Mouse (Mus musculus): ENCODE results near the gene Dlgap4.

The Dlgap4 gene

DNA sequence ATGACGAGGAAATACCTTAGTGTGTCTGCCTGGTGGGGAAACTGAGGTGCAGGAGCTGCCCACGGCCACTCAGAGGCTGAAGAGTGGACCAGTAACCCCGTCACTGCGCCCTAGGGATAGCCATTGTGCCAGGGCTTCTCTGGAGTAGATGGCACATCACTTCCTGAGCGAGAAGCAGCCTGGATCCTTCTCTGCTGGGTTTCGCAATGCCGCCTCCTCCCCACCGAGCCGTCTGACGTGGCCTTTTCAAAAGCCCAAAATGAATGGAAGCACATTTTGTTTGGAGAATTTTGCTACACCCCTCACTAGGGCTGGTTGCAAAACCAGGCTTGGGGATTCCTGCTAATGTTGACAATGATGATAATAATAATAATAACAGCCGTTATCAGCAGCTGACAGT lies 4.0 kb downstream of the Dlgap4 start:
- DNase-seq (ENCODE audit: low spot score in 2 of 2): no peak

DNA sequence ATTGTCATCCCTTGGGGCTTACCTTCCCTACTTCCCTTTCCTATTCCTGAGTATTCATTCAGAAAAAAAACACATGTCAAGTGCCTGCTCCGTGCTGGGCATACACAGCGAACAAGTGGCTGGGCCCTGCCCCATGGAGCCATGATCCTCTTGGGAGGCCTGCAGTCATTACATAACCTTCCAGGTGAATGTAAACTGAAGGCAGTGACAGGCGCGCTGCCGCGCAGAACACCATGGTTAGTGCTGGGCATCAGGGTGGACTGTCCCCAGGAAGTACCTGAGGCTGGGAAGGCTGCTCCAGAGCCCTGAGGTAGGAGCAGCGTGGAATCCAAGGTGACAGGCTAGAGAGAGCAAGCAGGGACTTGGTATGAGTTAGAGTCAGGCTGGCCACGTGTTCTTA lies 7.4 kb downstream of the Dlgap4 start:
- DNase-seq (ENCODE audit: low spot score in 2 of 2): no peak

DNA sequence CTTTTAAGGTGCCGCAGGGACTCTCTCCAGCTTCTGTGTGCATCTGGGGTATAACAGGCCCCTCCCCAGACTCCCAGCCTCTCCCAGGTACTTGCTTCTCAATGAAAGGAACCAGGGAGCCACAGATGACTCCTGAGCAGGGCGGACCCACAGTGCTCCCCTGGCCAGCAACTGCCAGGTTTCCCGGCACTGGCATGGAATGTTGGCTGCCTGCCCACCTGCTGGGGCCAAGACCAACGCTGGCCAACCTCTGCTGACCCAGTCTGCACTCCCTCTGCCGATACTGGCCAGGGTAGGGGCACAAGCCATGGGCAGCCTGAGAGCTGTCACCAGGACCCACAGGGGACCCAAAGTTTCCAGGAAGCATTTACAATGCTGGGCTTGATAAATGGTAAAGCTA lies 7.9 kb downstream of the Dlgap4 start:
- DNase-seq (ENCODE audit: low spot score in 2 of 2): peak in 1 of 2 experiments; percentile 46

DNA sequence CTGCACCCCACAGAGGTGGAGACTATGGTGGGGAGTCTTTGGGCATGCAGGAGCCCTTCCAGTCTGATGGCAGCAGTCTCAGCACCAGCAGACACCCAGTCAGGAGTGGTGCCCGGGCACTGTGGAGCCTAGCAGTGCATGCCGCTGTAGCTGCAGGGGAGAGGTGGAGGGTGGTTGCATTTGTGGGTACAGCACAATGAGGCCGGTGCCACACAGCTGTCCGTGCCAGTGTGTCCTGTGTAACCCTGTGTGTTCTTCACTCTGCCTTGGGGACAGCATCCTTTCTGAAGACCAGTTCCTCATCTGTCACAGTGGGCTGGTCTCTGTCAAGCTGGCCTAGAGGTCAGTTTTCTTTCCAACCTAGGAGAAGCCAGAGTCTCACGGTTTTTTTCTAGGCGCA lies 8.7 kb downstream of the Dlgap4 start:
- DNase-seq (ENCODE audit: low spot score in 2 of 2): no peak

DNA sequence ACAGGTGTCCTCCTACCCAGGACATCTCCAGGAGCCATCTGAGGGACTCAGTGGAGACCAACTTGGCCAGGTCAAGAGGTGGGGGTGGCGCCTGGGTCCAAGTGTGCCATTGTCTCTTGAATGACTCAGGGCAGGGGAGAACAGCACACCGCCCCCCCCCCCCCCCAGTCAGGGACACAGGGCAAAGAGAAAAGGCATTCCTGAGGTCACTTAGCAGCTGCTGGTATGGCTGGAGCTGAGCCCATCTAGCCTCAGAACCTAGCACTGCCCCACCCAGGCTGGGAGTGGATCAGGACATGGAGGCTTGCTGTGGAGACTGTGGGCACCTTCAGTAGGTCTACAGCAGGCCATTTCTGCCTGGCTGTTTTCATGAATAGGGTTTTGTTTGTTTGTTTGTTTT lies 9.7 kb downstream of the Dlgap4 start:
- no peak for DNase-seq (ENCODE audit: low spot score in 2 of 2)

DNA sequence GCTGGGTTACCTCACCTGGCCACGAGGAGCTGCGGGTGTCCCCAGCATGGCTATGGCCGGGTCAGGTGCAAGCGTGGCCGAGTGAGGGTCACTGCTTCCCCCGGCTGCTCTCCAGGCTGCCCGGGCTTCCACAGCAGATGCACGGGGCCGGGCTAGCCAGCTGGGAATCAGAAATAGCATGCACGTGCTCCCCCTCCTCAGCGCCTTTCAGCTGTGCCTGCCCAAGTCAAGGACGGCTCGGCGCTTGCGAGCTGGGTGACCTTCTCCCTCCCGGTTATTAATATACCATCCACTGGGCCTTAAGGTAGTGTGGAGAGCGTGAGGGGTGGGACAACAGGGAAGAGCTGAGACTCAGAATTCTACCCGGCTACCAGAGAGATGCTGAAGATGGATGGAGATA lies 11.8 kb downstream of the Dlgap4 start:
- DNase-seq (ENCODE audit: low spot score in 2 of 2): no peak

DNA sequence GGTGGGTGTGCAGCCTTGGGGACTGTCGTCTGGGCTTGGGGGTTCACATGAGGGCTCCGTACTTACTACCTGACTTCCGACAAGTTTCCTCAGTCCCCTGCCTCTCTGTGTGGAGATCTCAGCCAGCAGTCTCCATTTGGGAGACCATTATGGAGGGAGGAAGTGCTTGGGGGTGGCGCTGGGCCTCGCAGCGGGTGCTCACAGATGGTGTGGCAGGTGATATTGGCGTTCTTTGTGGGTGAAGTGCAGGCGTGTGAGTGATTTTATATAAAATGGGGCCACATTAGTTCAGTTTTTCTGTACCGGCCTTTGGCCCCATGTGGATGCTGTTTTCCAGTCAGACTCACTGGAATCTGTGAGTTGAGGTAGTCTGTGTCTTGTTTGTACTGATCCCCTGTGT lies 12.6 kb downstream of the Dlgap4 start:
- no peak for DNase-seq (ENCODE audit: low spot score in 2 of 2)

DNA sequence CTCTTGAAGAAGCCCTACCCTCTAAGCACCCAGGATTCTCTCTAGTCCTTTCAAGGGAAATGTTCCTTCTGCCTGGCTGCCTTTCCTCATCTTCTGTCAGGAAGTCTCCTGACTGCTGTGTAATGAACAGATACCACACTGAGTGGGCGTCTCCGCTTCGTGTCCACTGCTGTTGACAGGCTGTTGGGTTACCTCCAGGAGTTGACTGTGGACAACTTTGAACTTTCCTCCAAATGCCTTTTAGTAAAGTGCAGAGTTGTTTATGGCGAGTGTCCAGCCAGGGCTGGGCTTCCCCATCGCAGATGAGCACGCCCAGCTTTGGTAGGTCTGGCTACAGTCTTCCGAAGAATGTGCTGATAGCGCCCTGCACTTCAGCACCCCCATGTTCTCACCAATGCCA lies 13.0 kb downstream of the Dlgap4 start:
- no peak for DNase-seq (ENCODE audit: low spot score in 2 of 2)

DNA sequence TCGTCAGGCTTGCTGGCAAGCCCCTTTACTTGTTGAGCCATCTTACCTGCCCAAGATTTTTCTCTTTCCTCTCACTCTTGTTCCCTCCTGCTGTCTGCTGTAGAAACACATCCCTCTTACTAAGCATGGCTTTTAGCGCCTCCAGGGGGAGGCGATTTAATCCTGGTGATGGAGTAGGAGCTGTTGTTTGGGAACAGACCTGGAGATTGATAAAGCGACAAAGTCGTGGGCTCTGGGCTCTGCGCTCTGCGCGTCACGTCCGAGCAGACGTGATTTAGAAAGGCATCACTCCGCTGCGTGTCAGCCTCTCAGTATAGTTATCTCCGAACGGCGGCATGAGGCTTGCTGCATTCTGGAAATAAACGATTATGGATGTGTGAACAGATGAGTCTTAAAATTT lies 14.4 kb downstream of the Dlgap4 start:
- no peak for DNase-seq (ENCODE audit: low spot score in 2 of 2)

DNA sequence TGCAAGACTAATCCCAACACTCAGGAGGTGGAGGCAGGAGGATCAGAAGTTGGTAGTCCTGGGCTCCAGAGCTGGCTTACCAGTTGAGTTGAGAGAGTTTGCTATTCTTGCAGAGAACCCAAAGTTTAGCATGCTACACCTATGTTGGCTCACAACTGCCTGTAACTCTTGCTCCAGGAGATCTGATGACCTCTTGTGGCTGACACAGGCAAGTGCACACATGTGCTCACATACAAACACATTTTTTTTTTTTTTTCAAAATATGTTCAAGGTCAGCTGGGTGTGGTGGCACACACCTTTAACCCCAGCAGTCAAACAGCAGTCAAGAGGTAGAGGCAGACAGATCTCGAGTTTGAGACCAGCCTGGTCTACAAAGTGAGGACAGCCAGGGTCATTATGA lies 16.8 kb downstream of the Dlgap4 start:
- DNase-seq (ENCODE audit: low spot score in 2 of 2): no peak

DNA sequence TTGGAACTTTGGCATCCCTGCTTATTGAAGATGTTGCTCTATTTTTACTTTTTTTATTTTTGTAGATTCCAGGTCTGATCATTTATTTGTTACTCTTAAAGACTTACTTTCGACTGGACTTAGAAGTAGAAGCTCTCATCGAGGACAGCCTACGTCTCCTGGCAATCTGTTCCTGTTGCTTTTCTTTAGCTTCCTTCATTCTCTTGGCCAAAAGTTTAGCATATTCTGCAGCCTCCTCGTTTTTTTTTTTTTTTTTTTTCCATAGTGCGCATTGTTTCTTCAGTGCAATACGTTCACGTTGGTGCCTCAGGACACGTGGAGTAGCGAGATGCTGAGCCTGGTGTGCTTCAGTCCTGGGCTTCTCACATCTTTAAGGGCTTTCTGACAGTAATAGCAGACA lies 19.2 kb downstream of the Dlgap4 start:
- no peak for DNase-seq (ENCODE audit: low spot score in 2 of 2)

DNA sequence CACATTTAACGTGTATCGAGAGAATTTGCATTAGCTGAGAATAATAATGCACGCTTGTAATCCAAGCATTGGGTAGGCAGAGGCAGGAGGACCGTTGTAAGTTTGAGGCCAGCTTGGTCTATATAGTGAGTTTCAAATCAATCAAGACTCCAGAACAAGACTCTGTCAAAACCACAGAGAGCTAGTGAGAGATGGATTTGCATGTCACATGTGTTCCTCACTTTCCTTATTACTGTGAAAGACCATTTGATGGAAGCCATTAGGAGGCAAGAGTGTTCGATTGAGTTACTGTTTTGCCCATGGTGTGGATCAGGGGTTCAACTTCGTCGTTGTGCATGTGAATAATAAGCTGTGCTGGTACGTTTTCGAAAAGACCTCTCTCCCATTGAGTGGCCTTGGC lies 21.6 kb downstream of the Dlgap4 start:
- DNase-seq (ENCODE audit: low spot score in 2 of 2): no peak

DNA sequence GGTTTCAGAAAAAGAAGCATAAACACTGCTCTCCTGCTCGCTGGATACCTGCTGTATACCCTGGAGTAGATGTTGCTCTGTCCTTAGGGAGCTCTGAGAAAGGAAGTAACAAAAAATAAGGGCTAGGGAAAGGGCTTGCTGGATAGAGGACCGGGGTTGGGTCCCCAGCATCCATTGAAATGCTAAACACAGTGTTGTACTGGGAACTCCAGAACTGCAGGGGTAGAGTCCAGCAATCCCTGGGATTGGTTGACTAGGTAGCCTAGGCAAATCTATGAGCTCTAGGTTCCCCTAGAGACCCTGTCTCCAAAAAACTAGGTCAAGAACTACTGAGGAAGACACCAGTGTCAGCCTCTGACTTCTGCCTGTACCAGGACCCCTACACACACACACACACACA lies 27.6 kb downstream of the Dlgap4 start:
- DNase-seq (ENCODE audit: low spot score in 2 of 2): no peak

DNA sequence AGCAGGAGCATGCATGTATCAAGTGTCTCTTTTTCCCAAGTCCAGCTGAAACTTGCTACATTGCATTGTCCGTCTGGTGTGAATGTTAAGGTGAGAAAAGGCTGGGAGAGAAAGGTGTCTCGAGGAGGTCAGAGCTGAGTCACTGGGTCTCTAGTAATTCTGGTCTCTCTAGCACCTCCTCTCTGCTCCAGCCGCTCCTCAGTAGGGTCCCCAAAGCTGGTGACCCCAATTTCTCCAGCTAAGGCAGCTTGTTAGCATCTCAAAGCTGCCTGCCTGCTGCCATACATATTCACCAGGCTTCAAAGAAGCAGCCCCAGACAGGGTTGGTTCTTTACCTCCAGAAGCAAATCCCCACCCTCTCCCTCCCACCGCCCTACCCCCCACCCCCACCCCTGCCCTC lies 29.4 kb downstream of the Dlgap4 start:
- DNase-seq (ENCODE audit: low spot score in 2 of 2): no peak

DNA sequence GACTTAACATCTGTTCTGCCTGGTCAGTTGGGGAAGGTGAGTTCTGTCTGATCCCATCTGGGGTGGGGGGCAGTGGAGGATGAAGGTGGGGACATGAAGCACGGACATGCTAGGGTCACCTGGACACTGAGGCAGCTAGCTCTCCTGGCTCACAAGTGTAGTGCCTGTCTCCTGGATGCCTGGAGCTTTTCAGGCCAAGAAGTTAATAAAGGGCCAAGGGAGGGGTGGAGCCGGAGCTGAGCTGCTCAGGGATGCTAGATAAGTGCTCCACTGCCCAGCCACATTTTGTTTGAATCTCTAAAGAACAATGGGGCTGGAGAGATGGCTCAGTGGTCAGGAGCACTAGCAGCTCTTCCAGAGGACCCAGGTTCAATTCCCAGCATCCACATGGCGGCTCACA lies 29.9 kb downstream of the Dlgap4 start:
- DNase-seq (ENCODE audit: low spot score in 2 of 2): no peak

DNA sequence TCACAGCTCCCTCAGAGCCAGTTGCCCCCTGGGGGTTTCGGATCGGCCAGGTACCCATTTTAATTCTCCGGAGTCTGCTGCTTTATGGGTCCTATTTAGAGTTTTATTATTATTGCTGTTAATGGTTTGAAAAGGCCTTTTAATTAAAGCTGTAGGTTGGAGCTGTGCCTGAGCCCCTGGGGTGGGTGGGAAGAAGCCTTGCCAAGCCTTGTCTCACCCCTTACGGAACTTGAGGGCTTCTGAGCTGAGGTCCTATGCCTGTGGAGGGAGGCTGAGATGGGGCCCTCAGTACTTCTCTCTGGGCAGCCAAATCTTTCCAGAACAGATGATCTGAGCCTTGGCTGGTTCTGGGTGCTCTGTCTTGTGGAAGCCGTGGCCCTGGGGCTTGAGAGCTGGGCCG lies 31.6 kb downstream of the Dlgap4 start:
- DNase-seq (ENCODE audit: low spot score in 2 of 2): no peak

DNA sequence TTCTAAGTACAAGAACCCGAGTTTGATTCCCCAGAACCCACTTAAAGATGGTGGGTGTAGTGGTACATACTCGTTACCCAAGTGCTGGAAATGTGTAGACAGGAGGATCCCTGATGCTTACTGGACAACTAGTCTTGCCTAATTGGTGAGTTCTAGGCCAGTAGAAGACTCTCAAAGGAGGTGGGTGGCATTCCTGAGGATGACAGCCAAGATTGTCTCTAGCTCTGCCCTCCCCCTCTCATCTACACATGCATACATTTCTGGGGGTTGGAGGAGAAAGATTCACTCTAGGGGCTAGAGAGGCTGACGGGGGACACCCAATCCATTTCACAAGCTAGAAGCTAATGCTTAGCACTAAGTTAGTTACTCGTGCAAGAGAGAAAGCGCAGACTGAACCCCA lies 33.4 kb downstream of the Dlgap4 start:
- no peak for DNase-seq (ENCODE audit: low spot score in 2 of 2)

DNA sequence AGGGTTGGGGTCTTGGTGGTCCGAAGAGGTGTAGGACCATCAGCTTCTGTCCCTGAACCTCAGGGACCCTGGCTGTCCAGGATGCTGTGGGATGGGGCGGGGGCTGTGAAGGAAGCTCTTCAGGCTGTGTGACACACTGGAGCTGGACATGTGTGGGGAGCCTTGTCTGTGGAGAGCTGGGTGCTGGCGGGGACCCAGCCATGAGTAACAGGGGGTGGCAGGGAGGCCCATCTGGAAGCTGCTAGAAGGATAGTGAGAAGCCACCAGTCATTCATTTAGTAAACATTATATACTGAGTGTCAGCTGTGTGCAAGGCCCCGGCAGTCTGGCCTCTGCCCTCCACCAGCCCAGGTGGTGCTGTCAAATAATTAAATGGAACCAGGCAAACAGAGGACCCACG lies 34.5 kb downstream of the Dlgap4 start:
- DNase-seq (ENCODE audit: low spot score in 2 of 2): no peak

DNA sequence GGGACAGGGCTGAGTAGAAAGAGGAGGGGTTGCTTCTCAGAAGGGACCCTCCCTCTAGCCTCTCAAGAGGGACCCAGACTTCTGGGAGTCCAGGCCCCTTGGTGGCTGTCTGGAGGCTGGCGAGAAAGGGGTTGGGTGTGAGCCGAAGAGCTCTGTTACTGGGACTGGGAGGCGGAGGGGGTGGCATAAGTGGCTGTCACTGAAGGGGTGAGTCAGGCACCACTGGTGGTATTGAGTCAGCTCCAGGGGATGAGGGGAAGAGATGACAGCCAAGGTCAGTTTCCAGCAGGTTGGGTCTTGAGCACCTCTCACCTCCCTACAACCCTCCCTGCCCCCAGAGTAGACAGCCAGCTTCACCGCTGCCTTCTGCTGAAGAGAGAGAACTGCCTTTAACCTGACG lies 35.9 kb downstream of the Dlgap4 start:
- DNase-seq (ENCODE audit: low spot score in 2 of 2): no peak

DNA sequence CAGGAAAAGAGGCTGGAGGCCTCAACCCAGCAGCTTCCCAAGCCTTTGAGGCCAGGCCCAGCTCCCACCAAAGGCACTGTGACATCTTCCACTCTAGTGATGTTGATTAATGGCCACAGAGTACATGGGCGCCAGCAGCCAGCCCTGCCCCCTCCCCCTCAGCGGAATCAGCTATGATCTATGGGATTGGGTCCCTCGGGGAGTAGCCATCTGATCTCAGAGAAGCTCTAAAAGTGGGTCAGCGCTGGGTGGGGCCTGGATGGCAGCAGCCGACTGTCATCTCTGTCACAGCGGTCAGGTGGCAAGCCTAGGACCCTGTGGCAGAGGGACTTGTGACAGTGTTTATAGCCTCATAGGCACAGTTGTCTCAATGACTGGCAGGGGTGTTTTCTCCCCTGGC lies 37.5 kb downstream of the Dlgap4 start:
- DNase-seq (ENCODE audit: low spot score in 2 of 2): no peak

DNA sequence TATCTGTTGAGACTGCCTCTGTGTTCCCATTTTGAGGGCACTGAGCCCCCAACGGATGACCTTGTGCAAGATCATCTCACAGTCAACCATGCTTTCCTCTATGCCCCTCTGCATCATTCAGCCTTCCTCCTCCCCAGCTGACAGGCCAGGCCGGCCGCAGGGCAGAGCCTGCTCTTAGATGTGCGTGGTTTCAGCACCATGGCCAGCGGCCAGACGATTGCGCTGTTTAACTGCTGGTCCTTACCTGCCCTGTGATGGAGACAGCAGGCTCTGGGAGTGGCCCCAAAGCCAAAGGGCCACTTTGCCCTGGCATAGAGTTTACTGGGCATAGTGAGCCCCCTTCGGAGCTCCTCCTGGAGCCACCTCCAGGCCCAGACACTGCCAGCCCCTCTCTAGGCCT lies 39.3 kb downstream of the Dlgap4 start:
- DNase-seq (ENCODE audit: low spot score in 2 of 2): no peak

DNA sequence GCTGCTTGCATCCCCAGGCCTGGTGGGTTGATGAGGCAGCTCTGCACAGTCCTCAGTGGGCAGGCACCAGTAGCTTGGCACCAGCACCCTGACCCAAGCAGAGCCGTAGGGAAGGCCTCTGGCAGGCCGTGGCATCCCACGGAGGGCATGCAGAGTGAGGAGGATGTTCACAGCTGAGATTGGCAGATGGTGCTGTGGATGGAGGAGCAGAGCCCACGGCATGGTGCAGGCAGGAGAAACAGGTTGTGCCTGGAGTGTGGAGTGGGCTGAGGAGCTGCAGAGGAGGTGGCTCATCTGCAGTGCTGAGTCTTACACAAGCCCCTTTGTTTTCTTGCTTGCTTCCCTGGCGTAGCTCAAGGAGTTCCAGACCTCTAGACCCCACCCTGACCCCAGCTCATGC lies 40.6 kb downstream of the Dlgap4 start:
- no peak for DNase-seq (ENCODE audit: low spot score in 2 of 2)

DNA sequence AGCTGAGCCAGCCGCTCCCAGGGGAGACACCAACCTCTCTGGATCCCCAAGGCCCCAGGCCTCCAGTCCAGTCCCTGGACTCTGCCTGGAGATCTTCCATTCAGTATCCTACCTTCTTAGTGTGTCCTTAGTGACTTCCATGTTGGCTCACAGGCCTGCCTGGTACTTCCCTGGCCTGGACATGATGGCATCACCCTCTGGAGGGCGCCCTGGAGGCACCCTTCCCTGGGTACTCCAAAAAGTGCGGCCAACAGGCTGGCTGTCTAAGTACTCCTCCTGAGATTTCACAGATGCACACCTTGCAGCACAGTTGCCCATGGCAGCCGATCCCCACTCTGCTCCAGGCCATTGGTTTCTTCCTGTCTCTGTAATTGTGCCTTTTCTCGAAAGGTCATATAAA lies 42.1 kb downstream of the Dlgap4 start:
- no peak for DNase-seq (ENCODE audit: low spot score in 2 of 2)

DNA sequence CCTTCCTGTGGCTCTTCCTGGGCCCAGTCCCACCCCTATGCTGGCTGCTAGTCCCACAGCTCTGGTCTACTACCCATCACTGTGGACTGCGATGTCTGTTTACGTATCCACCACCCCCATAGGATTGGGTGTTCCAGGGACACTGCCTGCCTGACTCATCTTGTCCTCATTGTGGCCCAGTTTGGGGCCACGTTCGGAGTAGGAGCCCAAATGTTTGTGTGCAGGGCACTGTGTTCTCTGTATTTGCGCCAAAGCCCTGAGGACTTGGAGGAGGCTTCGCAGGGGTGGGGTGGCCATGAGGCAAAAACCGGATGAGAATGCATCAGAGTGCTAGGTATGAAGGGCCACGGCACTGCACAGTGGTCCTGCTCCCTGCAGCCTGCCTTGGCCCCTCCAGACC lies 44.0 kb downstream of the Dlgap4 start:
- DNase-seq (ENCODE audit: low spot score in 2 of 2): no peak

DNA sequence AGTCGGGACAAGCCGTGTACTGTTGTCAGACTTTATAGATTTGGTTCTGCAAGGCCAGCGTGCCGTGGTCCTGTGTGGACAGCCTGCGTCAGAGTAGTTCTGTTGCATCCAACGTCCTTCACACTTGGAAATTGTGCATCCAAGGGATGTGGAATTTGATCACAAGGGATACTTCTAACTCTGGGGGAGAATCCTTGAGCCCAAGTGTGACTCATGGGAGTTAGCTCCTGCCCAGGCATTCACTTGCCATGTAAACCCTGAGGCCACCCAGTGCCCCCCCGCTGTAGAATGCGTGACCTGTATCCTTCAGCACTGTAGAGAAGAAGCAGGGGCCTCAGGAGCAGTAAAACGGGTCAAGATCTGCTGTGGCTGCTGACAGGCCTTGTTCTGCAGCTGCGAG lies 44.7 kb downstream of the Dlgap4 start:
- no peak for DNase-seq (ENCODE audit: low spot score in 2 of 2)
